Mouse (Mus musculus) heart, embryonic 10.5 days (tissue): ENCODE data around the gene Nsun3. TPM values are rescaled to one million over a fixed set of nuclear protein-coding genes. Genes with fewer than 3 reads are reported as not detected.

Experiments used
- DNase-seq: peaks from one replicate; pipeline ENCODE4 v3.0.0-alpha.2; 2017; ENCODE audit warnings: low spot score
- H3K27ac ChIP-seq: fragments of 300-500 bp; sonication (generic); 2 replicates; pipeline ENCODE4 v1.5.1; 2016; ENCODE audit warnings: mild to moderate bottlenecking
- H3K27me3 ChIP-seq: fragments of 300-500 bp; sonication (generic); 2 replicates; pipeline ENCODE4 v1.6.1; 2016; ENCODE audit warnings: mild to moderate bottlenecking; ENCODE audit not compliant: poor library complexity, insufficient read depth, severe bottlenecking
- H3K36me3 ChIP-seq: fragments of 300-500 bp; sonication (generic); 2 replicates; pipeline ENCODE4 v1.6.1; 2016; ENCODE audit warnings: mild to moderate bottlenecking, moderate library complexity
- H3K4me1 ChIP-seq: fragments of 300-500 bp; sonication (generic); 2 replicates; pipeline ENCODE4 v1.6.1; 2016; ENCODE audit warnings: mild to moderate bottlenecking
- H3K4me3 ChIP-seq: fragments of 300-500 bp; sonication (generic); 2 replicates; pipeline ENCODE4 v1.5.1; 2016; ENCODE audit warnings: mild to moderate bottlenecking, moderate library complexity
- H3K9me3 ChIP-seq: fragments of 300-500 bp; sonication (generic); 2 replicates; pipeline ENCODE4 v1.6.1; 2016; ENCODE audit warnings: mild to moderate bottlenecking, moderate library complexity
- WGBS: fragments of 180-500 bp; shearing (Covaris S2); methylation state at CpG from one replicate; pipeline ENCODE4 v1.1.7; 2016; 5-methylcytosine and 5-hydroxymethylcytosine counted together
- polyA plus RNA-seq: library from polyadenylated mRNA; unstranded; fragments of >200 nt; fragmentation: Nextera tagmentation; extraction: Ambion mirVana; gene quantifications from 2 replicates; pipeline ENCODE4 v1.2.1, GENCODE M21; 2016

Nsun3 gene
- polyA plus RNA-seq, 1 experiment from 2014 or later = 6.9 TPM

DNA sequence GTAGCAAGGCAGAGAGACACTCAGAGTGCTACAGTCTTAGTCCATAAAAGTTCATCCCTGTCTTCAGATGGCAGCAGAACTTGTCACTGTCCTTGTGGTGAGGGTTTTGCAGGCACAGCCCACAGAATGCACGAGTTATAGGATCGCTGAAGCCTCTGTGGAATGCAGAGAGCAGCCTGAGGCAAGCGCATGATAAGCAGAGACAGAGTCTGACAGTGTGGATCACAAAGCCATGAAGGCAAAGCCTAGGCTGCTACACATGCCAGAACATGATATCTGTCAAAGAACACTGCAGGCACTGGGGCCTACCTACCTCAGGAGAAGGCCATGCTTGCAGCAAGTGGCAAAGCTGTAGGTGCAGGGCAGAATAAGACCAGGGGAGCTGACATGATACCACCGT, 12.8 kb upstream of the Nsun3 start:
- no peaks in the 10 kb centered on the region for H3K9me3 ChIP-seq
- no peaks in the 10 kb centered on the region for H3K27me3 ChIP-seq
- DNase-seq = no peak
- WGBS = 56% methylated on average over 4 of the region's 4 CpGs
- peaks cover 11% of the 10 kb centered on the region; the same call in 1 of the 2 replicates for H3K36me3 ChIP-seq
- no peak overlapping the region for H3K4me3 ChIP-seq
- no peak overlapping the region for H3K27ac ChIP-seq
- H3K4me1 ChIP-seq = peaks cover 6% of the 10 kb centered on the region; the same call in 1 of the 2 replicates

DNA sequence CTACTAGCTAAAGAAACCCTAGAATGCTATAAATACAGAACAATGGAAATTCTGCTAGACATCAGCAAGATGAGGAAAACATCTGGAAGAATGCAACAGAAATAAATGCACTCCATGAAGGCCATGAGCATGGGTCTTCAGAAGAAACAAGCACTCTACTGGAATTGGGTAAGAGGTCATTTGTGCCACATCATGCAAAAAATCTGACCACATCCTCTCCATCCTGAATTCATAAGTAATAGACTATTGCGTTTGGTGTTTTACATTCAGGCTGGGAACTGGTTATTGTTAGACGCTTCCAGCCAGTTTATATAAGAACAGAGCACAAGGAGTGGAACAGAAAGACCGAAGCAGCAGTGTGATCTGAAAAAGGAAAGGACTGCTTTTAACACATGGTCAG, 12.2 kb upstream of the Nsun3 start:
- WGBS = 95% methylated on average over 3 of the region's 3 CpGs
- H3K27ac ChIP-seq = no peak overlapping the region
- H3K4me3 ChIP-seq = no peak overlapping the region
- no peak for DNase-seq
- H3K27me3 ChIP-seq = no peaks in the 10 kb centered on the region
- H3K36me3 ChIP-seq = peaks cover 11% of the 10 kb centered on the region; the same call in 1 of the 2 replicates
- peaks cover 6% of the 10 kb centered on the region; the same call in 1 of the 2 replicates for H3K4me1 ChIP-seq
- H3K9me3 ChIP-seq = no peaks in the 10 kb centered on the region

DNA sequence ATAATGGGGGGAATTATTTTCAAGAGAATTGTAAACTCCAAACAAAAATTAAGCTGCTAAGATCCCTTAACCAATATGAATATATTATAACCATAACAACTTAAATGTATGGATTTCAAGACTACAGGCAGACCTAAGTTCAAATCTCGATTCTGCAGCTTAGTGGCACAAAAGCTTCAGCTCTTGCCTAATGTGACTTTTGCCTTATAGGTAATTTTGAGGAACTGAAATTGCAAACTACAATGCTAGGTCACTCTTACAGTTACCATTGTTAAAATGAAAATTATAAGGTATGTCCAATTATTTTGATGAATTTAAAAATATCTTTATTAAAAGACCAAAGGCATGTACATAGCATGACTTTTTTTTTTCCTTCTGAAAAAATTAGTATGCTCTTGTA, 10.0 kb upstream of the Nsun3 start:
- H3K4me1 ChIP-seq = peaks cover 6% of the 10 kb centered on the region; the same call in 1 of the 2 replicates
- DNase-seq = no peak
- H3K27me3 ChIP-seq = no peaks in the 10 kb centered on the region
- H3K36me3 ChIP-seq = peaks cover 7% of the 10 kb centered on the region; the same call in 1 of the 2 replicates
- no peak overlapping the region for H3K27ac ChIP-seq
- H3K4me3 ChIP-seq = no peak overlapping the region
- WGBS = 80% methylated on average over 1 of the region's 1 CpGs
- H3K9me3 ChIP-seq = no peaks in the 10 kb centered on the region

DNA sequence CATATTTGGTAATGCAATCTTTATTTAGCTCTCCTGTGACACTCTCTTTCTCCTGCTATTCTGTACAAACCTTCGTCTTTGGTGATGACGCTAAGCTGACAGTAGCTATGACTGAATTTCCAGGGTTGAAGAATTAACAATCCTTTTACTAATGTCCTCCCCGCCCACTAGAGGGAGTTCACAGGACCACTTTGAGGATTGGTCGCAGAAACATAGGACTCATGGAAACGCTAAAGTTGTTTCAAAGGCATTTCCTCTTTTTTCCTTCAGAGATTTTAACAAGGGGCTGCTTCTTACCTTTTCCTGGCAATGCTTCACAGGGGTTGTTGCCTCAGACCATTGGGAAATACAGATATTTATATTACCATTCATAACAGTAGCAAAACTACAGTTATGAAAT, 4.4 kb downstream of the Nsun3 start:
- DNase-seq = no peak

DNA sequence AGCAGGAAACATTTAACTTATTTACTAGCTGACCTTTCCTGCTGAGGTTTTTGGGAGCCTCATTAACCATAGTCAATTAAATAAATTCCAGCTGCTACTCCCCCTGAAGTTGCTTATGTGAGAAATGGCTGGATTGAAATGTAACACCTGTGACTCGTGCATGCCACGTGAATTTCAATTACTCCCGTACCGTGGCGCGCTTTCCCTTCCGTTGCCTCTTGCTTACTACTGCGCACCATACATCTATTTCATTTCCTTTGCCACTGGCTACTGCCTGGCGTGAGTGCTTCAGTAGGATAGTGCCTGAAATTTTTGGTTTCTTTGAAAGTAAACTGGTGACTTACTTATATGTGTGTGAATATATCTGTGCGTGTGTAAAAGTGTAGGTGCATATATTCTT, 8.3 kb downstream of the Nsun3 start:
- Histone ChIP-seq H3K4me3 (no peak overlapping the region), H3K4me1 (no peaks in the 10 kb centered on the region), H3K36me3 (peaks cover 8% of the 10 kb centered on the region), H3K27ac (no peak overlapping the region), H3K27me3 (no peaks in the 10 kb centered on the region), H3K9me3 (no peaks in the 10 kb centered on the region)
- 82% methylated on average over 10 of the region's 10 CpGs for WGBS
- DNase-seq = no peak

More for the DNA sequence above, 4.4 kb downstream of the Nsun3 start:
- no peaks in the 10 kb centered on the region for H3K9me3 ChIP-seq
- no peaks in the 10 kb centered on the region for H3K27me3 ChIP-seq
- H3K27ac ChIP-seq = no peak overlapping the region
- 59% methylated on average over 5 of the region's 5 CpGs for WGBS
- peaks cover 6% of the 10 kb centered on the region; the same call in 1 of the 2 replicates for H3K4me1 ChIP-seq
- H3K4me3 ChIP-seq = no peak overlapping the region
- H3K36me3 ChIP-seq = peaks cover 3% of the 10 kb centered on the region; the same call in 1 of the 2 replicates

DNA sequence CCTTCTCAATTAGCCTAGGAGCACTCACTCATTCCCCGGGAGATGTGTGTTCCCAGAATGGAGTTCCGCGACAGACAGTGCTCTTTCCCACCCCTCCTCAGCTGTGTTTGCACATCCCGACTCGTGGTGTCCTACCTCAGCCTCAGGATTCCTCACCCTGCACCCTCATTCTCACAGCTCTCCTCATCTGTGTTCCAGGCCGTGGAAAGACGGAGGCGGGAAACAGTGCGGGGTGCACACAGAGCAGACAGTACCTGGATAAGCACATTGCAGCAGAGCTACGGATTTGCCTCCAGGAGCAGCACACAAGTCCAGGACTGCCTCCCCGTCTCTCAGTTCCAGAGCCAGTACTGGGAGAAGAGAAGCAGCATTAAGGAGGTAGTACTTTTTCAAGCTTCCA, 10.6 kb downstream of the Nsun3 start:
- no peaks in the 10 kb centered on the region for H3K27me3 ChIP-seq
- WGBS = 85% methylated on average over 11 of the region's 11 CpGs
- H3K36me3 ChIP-seq = peaks cover 7% of the 10 kb centered on the region; the same call in 1 of the 2 replicates
- H3K9me3 ChIP-seq = no peaks in the 10 kb centered on the region
- no peak for DNase-seq
- H3K27ac ChIP-seq = no peak overlapping the region
- no peaks in the 10 kb centered on the region for H3K4me1 ChIP-seq
- no peak overlapping the region for H3K4me3 ChIP-seq

DNA sequence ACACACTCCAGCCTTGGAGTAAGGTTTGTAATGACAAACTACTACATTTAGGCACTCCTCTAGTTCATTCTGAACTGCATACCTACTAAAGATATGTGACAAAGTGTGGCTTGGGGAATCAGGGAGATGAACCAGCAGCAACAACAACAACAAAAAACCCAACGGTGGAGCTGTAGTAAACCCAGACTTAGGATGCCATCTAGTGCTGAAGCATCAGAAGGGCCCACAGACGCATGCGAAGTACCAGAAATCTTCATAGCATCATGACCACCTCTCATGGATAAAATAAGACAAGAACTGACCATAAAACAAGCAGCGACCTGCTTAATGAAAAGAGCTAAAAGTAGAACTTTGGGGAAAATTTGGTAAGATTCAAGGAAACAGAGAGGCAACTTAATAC, 13.2 kb downstream of the Nsun3 start:
- Histone ChIP-seq H3K4me3 (no peak overlapping the region), H3K36me3 (peaks cover 9% of the 10 kb centered on the region; the same call in 1 of the 2 replicates), H3K9me3 (no peaks in the 10 kb centered on the region), H3K4me1 (no peaks in the 10 kb centered on the region), H3K27me3 (no peaks in the 10 kb centered on the region), H3K27ac (no peak overlapping the region)
- no peak for DNase-seq
- 75% methylated on average over 4 of the region's 4 CpGs for WGBS

DNA sequence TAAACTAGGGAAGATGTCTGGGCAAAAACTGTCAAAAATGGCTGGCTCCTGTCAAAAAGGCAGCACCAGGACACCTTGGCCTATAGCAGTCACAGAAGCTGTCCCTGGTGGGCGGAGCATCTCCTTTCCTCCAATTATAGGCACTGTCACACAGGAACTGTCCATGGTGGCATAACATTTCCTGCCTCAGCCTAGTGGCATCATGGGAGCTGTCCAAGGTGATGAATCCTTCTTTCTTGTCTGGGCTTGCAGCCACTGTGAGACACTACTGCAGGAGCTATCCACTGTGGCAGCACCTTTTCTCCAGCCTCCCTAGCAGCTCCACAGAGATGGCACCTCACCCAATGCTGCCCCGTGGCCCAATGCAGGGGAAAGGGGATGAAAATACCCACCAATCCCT, 28.3 kb downstream of the Nsun3 start:
- H3K27ac ChIP-seq = no peak overlapping the region
- WGBS = 87% methylated on average over 2 of the region's 2 CpGs
- no peak for DNase-seq

DNA sequence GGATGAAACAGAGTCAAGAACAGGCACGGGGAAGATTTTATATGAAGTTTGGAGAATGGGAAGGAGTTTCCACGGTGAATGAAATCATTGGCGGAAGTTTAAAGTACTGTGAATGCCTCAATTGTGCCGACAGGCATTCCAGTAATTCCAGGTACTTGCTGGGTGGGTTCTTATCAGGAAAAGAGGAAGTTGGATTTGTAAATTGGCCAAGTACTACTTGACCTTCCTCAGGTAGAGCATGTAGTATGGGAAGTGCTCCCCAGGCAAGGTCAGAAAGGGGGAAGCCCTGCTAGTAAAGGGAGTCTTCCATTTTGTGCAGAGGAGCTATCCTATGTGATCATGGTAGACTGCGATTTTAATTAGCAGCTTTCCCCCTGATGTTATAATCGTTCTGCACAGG, 31.3 kb downstream of the Nsun3 start:
- Histone ChIP-seq H3K4me1 (no peaks in the 10 kb centered on the region), H3K27me3 (no peaks in the 10 kb centered on the region), H3K27ac (no peak overlapping the region), H3K4me3 (no peak overlapping the region), H3K9me3 (0 out of 2 replicates have a peak, but pooled peaks cover 2% of the 10 kb centered on the region), H3K36me3 (peaks cover 7% of the 10 kb centered on the region; the same call in 1 of the 2 replicates)
- whole genome bisulfite sequencing = 78% methylated on average over 6 of the region's 6 CpGs
- no peak for DNase-seq

More for the DNA sequence above, 28.3 kb downstream of the Nsun3 start:
- H3K4me3 ChIP-seq = no peak overlapping the region
- peaks cover 7% of the 10 kb centered on the region; the same call in 1 of the 2 replicates for H3K36me3 ChIP-seq
- H3K9me3 ChIP-seq = 0 out of 2 replicates have a peak, but pooled peaks cover 2% of the 10 kb centered on the region
- no peaks in the 10 kb centered on the region for H3K27me3 ChIP-seq
- no peaks in the 10 kb centered on the region for H3K4me1 ChIP-seq

DNA sequence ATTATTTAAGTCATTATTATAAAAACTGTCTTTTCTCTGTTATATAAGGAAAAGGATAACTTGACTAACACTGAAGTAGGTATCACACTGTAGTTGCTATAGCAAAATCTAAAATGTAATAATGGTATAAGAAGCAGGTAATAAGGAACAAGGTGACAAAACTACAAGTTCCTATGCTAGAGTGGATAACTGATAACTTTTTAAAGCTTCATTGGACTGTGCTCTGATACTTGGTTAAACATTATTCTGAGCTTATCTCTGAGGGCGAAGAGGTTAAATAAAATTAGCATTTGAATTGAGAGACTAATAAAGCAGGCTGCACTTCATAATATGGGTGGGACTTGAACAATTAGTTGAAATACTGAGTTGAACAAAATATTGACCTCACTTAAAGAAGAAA, 33.0 kb downstream of the Nsun3 start:
- Histone ChIP-seq H3K27me3 (no peaks in the 10 kb centered on the region), H3K4me3 (no peak overlapping the region), H3K4me1 (no peaks in the 10 kb centered on the region), H3K36me3 (peaks cover 4% of the 10 kb centered on the region; the same call in 1 of the 2 replicates), H3K9me3 (0 out of 2 replicates have a peak, but pooled peaks cover 2% of the 10 kb centered on the region), H3K27ac (no peak overlapping the region)
- 92% methylated on average over 1 of the region's 1 CpGs for WGBS
- DNase-seq = no peak

DNA sequence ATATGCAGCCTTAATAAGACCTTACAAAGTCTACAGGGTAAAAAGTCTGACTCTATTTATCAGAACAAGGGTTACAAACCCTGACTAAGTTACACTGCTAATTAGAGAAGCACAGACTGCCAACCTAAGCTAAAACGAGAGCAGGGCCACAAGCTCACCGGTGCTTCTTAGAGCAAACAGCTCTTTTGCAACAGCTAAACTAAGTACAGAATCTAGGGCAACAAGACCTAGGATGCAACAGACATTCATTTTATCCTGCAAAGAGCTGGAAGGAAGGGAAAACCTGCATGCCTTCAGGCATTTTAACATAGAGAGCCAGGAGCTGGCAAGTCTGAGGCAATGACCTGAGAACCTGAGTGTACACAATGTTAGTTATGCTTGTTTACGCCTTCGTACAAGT, 33.5 kb downstream of the Nsun3 start:
- Histone ChIP-seq H3K4me1 (no peaks in the 10 kb centered on the region), H3K27me3 (no peaks in the 10 kb centered on the region), H3K9me3 (no peaks in the 10 kb centered on the region), H3K36me3 (no peaks in the 10 kb centered on the region), H3K27ac (no peak overlapping the region), H3K4me3 (no peak overlapping the region)
- 88% methylated on average over 4 of the region's 4 CpGs for WGBS
- no peak for DNase-seq

DNA sequence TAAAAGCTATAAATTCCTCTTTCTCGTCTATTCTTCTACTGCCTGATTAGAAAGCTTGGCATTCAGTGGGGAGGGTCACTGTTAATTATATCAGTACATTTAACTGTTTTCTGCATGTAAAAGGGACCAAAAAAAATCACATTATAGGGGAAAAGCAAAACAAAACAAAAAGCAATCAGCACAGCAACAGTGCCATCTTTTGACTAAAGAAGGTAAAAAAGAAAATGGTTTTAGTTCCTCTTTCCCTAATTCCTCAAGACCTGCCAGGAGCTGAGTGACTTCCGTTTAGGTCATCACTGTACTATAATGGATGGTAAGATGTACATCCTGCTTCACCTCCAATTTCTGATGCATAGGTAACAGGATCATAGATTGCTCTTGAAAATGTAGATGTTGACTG, 40.7 kb downstream of the Nsun3 start:
- Histone ChIP-seq H3K4me1 (no peaks in the 10 kb centered on the region), H3K9me3 (no peaks in the 10 kb centered on the region), H3K36me3 (0 out of 2 replicates have a peak, but pooled peaks cover 4% of the 10 kb centered on the region), H3K27me3 (no peaks in the 10 kb centered on the region), H3K4me3 (no peak overlapping the region), H3K27ac (no peak overlapping the region)
- DNase-seq = no peak
- WGBS = 76% methylated on average over 2 of the region's 2 CpGs

DNA sequence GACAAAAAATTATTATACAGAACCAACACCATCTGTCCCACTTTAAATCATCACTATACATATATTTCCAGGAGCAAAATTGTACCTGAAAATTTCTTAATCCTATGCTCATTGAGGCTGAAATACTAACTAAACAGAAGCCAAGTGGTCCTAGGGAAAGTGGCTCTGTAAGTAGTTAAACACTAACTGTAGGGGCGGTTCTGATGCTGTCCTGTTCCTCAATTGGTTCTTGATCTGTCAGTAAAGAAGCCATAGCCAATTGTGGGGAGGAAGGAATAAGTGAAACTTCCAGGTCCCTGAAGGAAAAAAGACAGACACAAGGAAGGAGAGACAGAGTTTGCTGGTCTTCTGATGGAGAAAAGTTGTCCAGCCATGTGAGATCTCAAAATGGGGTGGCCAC, 52.3 kb downstream of the Nsun3 start:
- Histone ChIP-seq H3K9me3 (no peaks in the 10 kb centered on the region), H3K4me3 (no peak overlapping the region), H3K27ac (no peak overlapping the region), H3K36me3 (no peaks in the 10 kb centered on the region; the same call in 1 of the 2 replicates), H3K4me1 (no peaks in the 10 kb centered on the region), H3K27me3 (no peaks in the 10 kb centered on the region)
- 74% methylated on average over 1 of the region's 1 CpGs for WGBS
- no peak for DNase-seq

DNA sequence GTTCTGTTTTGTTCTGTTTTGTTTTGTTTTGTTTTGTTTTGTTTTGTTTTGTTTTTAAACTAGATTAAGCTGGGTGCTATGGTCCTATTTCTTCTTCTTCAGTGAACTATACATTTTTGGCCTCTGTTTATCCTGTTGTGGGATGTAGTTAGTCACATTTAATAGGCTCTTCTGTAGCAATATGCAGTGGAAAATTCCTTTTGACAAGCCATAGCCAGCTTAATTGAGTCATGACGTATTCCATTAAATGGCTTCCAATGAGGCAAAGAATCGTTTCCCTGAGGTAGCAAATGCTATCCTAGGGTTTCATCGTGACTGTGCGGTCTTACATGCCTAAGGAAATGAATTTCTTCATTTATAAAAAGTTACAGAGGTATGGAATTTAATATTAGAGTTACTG, 56.3 kb downstream of the Nsun3 start:
- H3K9me3 ChIP-seq = no peaks in the 10 kb centered on the region
- no peaks in the 10 kb centered on the region; the same call in 1 of the 2 replicates for H3K36me3 ChIP-seq
- H3K27ac ChIP-seq = no peak overlapping the region
- 89% methylated on average over 4 of the region's 4 CpGs for WGBS
- DNase-seq = no peak
- no peaks in the 10 kb centered on the region for H3K27me3 ChIP-seq
- no peaks in the 10 kb centered on the region for H3K4me1 ChIP-seq
- no peak overlapping the region for H3K4me3 ChIP-seq
